8 mouse cellular contexts compared by ENCODE assay signal in the genomic region with DNA sequence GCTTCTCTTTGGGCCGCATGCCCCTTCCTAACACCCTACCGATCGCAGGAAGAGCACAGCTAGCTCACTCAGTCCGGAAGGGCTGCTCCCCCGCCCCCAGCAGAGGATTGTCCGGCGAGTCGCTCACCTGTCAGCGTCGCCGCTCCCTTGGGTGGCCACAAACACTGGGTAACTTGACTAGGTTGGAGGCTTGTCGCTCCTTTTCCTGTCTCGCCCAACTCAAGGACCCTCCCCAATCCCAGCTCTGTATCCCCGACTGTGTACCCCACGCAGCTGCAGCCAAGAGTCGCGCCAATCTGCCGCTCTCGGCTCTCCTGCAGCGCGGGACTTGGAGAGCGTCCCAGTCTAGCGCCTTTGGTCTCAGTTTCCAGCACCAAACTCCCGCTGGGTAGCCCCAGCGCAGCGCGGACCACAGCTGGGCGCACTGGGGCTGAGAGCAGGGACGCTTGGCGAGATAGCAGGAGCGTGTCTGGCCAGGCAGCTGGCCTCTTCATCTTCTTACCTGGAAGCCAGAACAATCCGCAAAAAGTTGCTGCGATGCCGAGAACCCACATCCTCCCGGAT. TPM values are rescaled to one million over a fixed set of nuclear protein-coding genes. Genes with fewer than 3 reads are reported as not detected.
DNase-seq lines count a peak whose midpoint lies in the region; ATAC-seq and TF ChIP-seq lines count a peak whose summit lies in the region.

No protein-coding gene starts in this region.

- peak; percentile 77 for ATAC-seq in kidney, embryonic 14.5 days (ENCODE audit: low FRiP score, low TSS enrichment)
- peak; percentile 60; the same call in 1 of the 2 replicates for ATAC-seq in heart, embryonic 12.5 days (ENCODE audit: insufficient number of reproducible peaks, low FRiP score)
- peak; percentile 66 for ATAC-seq in lung, embryonic 16.5 days (ENCODE audit: low read depth)
- ATAC-seq in megakaryocyte-erythroid progenitor cell, adult 5-6 weeks (replicated peaks; ENCODE audit: low FRiP score, low TSS enrichment, poor library complexity, severe bottlenecking): no peak

- H3K9me3 ChIP-seq in kidney, embryonic 14.5 days (ENCODE audit: control insufficient read depth, low read length): no peaks in the 10 kb centered on the region
- no peaks in the 10 kb centered on the region for H3K9me3 ChIP-seq in heart, embryonic 12.5 days (replicated peaks)
- no peaks in the 10 kb centered on the region for H3K9me3 ChIP-seq in lung, embryonic 16.5 days (ENCODE audit: control insufficient read depth, low read length)

- no peak for TF ChIP-seq CTCF in layer of hippocampus, adult 2 months (conservative IDR thresholded peaks at IDR 0.05)

- peak overlapping the region; percentile 42 for H3K9ac ChIP-seq in kidney, embryonic 14.5 days (ENCODE audit: low read depth, low read length)
- peak overlapping the region; percentile 59 for H3K9ac ChIP-seq in heart, embryonic 12.5 days
- peak overlapping the region; percentile 47 for H3K9ac ChIP-seq in lung, embryonic 16.5 days (ENCODE audit: low read length)

- H3K27ac ChIP-seq in kidney, embryonic 14.5 days (ENCODE audit: low read depth, low read length): no peak overlapping the region
- no peak overlapping the region for H3K27ac ChIP-seq in heart, embryonic 12.5 days (ENCODE audit: poor library complexity, severe bottlenecking)
- H3K27ac ChIP-seq in layer of hippocampus, adult 2 months: peak overlapping the region; percentile 85
- H3K27ac ChIP-seq in lung, embryonic 16.5 days (ENCODE audit: low read length): no peak overlapping the region

- peaks cover 17% of the 10 kb centered on the region for H3K4me1 ChIP-seq in kidney, embryonic 14.5 days (ENCODE audit: control insufficient read depth, insufficient read depth, low read length)
- H3K4me1 ChIP-seq in heart, embryonic 12.5 days (replicated peaks): peaks cover 23% of the 10 kb centered on the region
- peaks cover 19% of the 10 kb centered on the region for H3K4me1 ChIP-seq in lung, embryonic 16.5 days (replicated peaks; ENCODE audit: control insufficient read depth, insufficient read depth, low read length)

- H3K36me3 ChIP-seq in kidney, embryonic 14.5 days (ENCODE audit: control insufficient read depth, insufficient read depth, low read length): no peaks in the 10 kb centered on the region
- H3K36me3 ChIP-seq in heart, embryonic 12.5 days: no peaks in the 10 kb centered on the region
- H3K36me3 ChIP-seq in lung, embryonic 16.5 days (ENCODE audit: control insufficient read depth, insufficient read depth, low read length): no peaks in the 10 kb centered on the region; the same call in 1 of the 2 replicates

- DNase-seq in kidney, adult 8-10 months: no peak
- peak; percentile 27 for DNase-seq in embryo, embryonic 10 days (ENCODE audit: low spot score)
- DNase-seq in layer of hippocampus, adult 2 months (ENCODE audit: low spot score in 2 of 2): peak in 1 of 2 experiments; percentile 30
- DNase-seq in right cerebral cortex, postnatal 4 days: peak; percentile 69

- peak overlapping the region; percentile 95 for H3K4me2 ChIP-seq in kidney, embryonic 14.5 days (replicated peaks; ENCODE audit: low read depth, low read length)
- H3K4me2 ChIP-seq in heart, embryonic 12.5 days: peak overlapping the region; percentile 83
- H3K4me2 ChIP-seq in lung, embryonic 16.5 days (ENCODE audit: low read depth, low read length): peak overlapping the region; percentile 97

- under 1% methylated on average over 34 of the region's 35 CpGs for WGBS in kidney, embryonic 14.5 days
- under 1% methylated on average over 35 of the region's 35 CpGs for WGBS in heart, embryonic 12.5 days
- WGBS in lung, embryonic 16.5 days: under 1% methylated on average over 35 of the region's 35 CpGs

- H3K27me3 ChIP-seq in kidney, embryonic 14.5 days (ENCODE audit: control insufficient read depth, insufficient read depth, low read length): peaks cover 36% of the 10 kb centered on the region
- peaks cover 42% of the 10 kb centered on the region for H3K27me3 ChIP-seq in heart, embryonic 12.5 days (replicated peaks)
- peaks cover 19% of the 10 kb centered on the region; the same call in 1 of the 2 replicates for H3K27me3 ChIP-seq in lung, embryonic 16.5 days (ENCODE audit: control insufficient read depth, insufficient read depth, low read depth, low read length)

- peak overlapping the region; percentile 46 for H3K4me3 ChIP-seq in kidney, embryonic 14.5 days (ENCODE audit: low read length)
- peak overlapping the region; percentile 54 for H3K4me3 ChIP-seq in heart, embryonic 12.5 days
- peak overlapping the region; percentile 56 for H3K4me3 ChIP-seq in layer of hippocampus, adult 2 months
- peak overlapping the region; percentile 51 for H3K4me3 ChIP-seq in lung, embryonic 16.5 days (ENCODE audit: low read length)

RNA-seq across cellular contexts. Expression of a gene that starts 1.5 kb away (rescaled TPM):
- polyA plus RNA-seq in kidney, embryonic 14.5 days (2014; fragmentation: Nextera tagmentation; extraction: Ambion mirVana): 0.19 and 2.0 TPM in 2 replicates
- polyA plus RNA-seq in heart, embryonic 12.5 days (2016; fragmentation: Nextera tagmentation; extraction: Ambion mirVana): 0.59 and 1.8 TPM in 2 replicates
- 10 to 100 TPM; 89.0 to 90.0 TPM for total RNA-seq in layer of hippocampus, adult 2 months (2021)
- polyA plus RNA-seq in lung, embryonic 16.5 days (2015; fragmentation: Nextera tagmentation; extraction: Ambion mirVana): 0.75 and 2.6 TPM in 2 replicates
- not detected in 2 replicates for total RNA-seq in megakaryocyte-erythroid progenitor cell, adult 5-6 weeks (2014; fragmentation: Nextera tagmentation)
- total RNA-seq in megakaryocyte-erythroid progenitor cell, adult 5-6 weeks (2017): not detected in 2 replicates

Comparison
In these comparisons a context has a peak if more than half of its experiments do, and no peak if none do; other contexts are left out.
1. DNase-seq: peak in embryo, embryonic 10 days (single experiment) and right cerebral cortex, postnatal 4 days (single experiment); none in kidney, adult 8-10 months (0 of 2).
2. Peak in every context shown above with its lines, with median percentiles within 50 percentile points of each other: H3K4me2 ChIP-seq, H3K4me3 ChIP-seq and H3K9ac ChIP-seq.